Mouse (Mus musculus): ENCODE results near the gene Auts2. TPM values are rescaled to one million over a fixed set of nuclear protein-coding genes. Genes with fewer than 3 reads are reported as not detected.

Gene Auts2
- total RNA-seq, 2 experiments from 2014 or later: 23.5 to 29.5 TPM

- DNase-seq (ENCODE audit: low spot score in 2 of 2): no peak
Observed at GRCm38 (mm10) chr5:131643176-131644174, 899.7 kb downstream of the Auts2 start.

DNA sequence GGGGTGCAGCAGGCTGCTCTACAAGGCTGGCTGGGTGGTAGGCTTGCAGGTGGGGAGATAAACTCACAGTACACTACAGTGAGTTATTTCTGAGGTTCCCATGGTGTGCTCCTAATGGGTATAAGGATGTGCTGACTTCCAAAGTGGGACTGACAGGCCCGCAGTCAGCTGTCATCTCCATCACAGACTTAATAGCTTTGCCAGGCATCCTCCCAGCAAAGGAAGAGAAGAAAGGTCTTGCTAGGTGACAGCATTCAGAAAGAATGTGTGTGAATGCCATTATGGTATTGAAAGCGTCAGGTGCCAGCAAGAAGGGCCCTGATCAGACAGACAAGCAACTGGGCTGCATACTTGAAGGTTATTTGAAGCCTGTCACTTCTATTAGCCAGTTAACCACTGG, 900.4 kb downstream of the Auts2 start:
- no peak for DNase-seq (ENCODE audit: low spot score in 2 of 2)

DNA sequence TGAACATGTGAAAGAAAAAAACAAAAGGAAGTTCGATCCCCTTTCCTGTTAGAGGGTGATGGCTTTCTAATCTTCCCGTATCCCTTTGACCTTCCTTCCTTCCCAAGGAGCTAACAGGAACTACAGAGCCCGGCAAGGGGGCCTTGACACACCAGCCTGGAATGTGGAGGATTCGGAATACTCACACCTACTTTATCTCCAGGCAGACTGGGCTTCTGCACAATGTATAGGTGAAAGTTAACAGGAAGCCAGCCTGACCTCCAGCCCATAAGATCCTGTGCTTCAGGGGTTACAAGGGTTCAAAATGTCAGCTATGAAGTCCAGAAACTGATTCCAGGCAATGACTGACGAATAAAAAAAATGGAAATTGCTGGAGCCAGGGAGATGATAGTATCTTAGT, 906.7 kb downstream of the Auts2 start:
- no peak for DNase-seq (ENCODE audit: low spot score in 2 of 2)

DNA sequence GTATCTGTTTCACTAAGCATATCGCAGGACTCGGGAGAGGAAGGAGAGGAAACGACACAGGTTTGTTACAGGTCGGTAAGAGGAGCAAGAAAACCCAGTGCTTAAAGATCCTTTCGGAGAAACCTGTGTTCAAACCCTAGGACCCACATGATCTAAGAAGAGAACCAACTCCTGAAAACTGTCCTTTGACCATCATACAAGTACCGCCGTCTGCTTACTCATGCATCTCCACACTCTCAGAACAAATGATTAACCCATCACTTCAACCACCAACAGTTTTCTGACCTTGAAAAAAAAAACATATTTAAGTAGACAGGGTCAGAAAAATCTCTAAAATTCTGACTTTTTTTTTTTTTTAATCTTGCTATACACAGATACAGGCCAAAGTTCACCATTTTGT, 908.4 kb downstream of the Auts2 start:
- no peak for DNase-seq (ENCODE audit: low spot score in 2 of 2)

DNA sequence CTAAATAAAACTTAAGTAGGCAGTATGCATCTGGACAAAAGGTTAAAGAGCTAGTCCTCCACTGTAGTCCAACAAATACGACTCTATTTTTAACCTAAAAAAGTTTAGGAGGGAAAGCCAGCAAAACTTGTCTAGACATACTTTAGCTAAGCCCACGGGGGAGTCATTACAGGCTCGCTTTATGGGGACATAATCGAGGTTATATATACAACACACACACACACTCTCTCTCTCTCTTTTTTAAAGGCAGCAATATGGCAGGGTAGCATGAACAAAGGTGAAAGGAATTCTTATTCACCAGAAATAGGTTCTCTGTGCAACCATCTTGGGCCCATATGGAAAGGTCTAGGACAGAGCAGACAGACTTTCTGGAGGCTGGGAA, 911.2 kb downstream of the Auts2 start:
- DNase-seq (ENCODE audit: low spot score in 2 of 2): no peak

- no peak for DNase-seq (ENCODE audit: low spot score in 2 of 2)
Observed at GRCm38 (mm10) chr5:131631038-131631997, 911.8 kb downstream of the Auts2 start.

DNA sequence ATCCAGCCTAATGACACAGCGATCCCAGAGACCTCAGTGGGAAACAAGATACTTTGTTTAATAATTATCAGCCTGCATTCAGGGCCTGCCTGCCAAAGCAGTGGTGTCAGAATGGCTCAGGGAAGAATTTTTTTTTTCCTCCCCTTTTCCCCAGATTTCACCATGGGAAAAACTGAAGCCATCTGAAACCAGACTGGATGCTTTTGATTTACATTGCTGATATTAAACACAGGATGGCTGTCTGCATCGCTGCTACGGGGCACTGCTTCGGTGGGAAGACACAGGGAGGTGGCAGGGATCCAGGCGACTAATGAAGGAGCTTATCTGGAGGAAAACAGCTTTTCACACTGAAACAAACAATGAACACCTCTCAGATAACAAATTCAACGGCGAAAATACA, 912.6 kb downstream of the Auts2 start:
- DNase-seq (ENCODE audit: low spot score in 2 of 2): no peak

DNA sequence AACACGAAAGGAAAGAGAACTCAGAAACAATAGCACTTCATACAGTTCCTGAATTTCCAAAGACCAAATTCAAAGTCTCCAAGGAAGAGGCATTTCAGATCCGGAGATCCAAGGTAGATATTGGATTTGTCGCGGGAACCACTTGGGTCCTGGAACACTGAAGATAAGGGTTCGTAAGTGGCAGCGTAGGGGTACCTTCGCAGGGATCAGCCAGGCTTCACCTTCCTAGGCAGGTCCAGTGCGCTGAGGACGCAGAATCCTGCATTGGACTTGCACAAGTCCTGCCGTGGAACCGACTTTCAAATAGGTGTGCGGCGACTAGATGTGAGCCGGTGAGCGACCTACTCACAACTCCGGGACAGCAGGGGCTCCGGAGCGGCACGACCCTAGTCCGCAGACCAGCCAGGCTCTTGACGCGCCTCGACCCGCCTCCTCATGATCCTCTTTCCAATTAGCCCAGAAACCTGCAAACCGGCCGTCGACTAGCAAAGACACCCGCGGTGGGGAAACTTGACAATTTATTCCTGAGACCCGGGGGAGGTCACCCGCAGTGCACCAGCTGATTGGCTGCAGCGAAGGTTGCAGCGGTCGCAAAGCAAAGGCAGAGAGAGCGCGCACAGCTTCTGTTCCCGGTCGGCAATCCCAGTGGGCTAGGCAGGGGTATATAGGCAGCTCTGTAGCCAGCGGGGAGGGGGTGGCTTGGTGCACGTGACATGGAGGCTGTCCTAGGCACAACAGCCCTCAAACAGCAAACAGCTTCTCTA, 926.8 kb downstream of the Auts2 start:
- no peak for DNase-seq (ENCODE audit: low spot score in 2 of 2)

DNA sequence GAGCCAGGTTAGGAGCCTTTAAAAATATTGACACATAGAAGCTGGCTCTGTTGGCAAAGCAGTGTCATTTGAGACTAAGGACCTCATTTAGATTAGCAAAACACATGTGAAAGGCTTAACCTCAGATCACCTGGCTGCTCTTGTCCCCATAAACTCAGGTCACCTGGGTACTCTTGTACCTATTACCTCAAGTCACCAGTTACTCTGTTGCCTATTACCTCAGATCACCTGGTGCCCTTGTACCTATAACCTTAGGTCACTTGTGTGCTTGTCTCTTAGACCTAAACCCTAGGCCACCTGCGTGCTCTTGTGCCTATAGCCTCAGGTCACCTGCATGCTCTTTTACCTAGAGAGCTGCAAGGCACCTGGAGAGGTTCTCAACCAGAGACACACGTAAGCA, 928.9 kb downstream of the Auts2 start:
- DNase-seq (ENCODE audit: low spot score in 2 of 2): no peak

DNA sequence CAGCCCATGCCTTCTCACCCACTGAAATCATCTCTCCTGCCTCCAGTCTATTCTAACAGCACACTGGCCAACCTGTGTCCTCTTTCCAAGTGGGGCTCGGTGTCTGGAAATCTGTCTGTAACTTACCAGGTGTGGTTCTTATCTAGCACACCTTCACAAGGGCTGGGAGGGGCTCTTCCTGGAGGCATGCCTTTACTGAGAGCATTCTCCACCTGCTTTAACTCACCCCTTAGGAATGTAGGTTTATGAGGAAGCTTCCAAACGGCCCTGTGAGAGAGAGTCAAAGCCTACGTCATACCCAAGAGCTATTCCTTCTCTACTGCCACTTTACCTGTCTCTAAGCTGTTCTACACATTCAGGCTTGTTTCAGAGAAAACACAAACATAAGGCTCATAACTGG, 929.8 kb downstream of the Auts2 start:
- DNase-seq (ENCODE audit: low spot score in 2 of 2): no peak

- no peak for DNase-seq (ENCODE audit: low spot score in 2 of 2)
Observed at GRCm38 (mm10) chr5:131610702-131611101, 932.4 kb downstream of the Auts2 start.

GRCm38 (mm10) chr5:131606786-131607185, 936.4 kb downstream of the Auts2 start:
- DNase-seq (ENCODE audit: low spot score in 2 of 2): no peak

DNA sequence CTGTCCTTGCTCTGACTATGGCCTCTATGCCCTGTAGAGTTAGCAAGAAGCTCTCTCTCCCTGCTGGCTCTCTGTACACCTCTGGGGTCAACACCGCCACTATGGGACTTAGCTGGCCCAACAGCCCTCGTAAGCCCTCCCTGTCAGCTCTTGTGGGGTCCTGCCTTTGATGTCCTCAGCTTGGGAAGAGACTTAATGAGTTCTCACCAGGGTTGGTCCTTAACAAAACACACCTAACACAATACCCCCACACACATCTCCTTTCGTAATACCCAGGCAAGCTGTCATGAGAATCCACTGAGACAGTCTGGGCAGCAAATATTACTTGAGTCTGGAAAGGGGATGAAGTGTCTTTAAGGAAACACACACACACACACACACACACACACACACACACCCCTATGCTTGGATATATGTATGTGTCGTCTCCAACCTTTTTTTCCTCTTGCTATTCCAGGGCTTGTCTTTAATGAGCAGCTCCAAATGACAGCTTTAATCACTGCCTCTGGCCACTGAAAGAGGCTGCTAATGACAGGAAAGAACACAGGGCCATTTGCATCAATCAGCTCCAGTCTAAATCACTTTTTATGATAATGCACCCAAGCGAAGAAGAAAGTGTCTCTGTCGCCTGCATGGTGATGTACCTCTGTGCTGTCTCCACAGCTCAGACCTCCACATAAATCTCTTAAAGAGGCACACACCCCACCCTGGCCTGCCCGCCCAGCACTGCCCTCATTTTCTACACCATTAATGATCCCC, 941.0 kb downstream of the Auts2 start:
- DNase-seq (ENCODE audit: low spot score in 2 of 2): no peak

DNA sequence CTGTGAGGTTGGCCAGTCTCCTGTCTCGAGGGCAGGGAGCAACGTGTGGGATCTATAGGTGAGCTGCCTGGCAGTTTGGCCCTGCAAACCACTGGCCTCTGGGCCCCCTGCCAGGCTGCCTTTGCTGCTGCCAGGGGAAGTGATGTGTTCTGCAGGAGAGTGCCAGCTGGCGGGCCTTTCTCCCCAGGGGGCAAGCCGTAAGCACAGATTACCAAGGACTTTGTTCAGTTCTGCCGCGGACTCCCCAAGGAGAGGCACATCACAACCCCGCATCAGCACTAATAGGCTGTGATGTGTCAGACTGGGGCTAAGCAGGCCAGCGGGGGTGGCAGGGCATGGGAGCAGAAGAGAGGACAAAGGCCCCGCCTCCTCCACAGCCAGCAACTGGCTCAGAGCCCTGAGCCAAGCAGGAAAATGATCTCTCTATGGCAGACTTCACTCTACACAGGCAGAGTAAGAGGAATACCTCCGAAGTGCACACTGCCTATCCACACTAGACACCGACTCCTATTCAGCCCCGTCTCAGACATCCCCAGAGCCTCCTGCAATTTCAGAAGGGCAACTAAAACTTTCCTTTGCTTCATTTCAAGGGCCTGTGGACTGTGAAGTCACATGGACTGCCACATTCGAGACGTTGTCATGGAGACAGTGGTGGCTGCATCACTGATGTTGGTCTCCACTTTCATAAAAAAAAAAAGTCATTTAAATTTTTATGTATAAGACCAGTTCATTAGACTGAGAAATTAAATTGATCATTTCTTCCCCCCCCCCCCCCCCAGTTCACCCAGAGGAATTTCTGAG, 942.6 kb downstream of the Auts2 start:
- peak; percentile 84 to 88 for DNase-seq (ENCODE audit: low spot score in 2 of 2)

DNA sequence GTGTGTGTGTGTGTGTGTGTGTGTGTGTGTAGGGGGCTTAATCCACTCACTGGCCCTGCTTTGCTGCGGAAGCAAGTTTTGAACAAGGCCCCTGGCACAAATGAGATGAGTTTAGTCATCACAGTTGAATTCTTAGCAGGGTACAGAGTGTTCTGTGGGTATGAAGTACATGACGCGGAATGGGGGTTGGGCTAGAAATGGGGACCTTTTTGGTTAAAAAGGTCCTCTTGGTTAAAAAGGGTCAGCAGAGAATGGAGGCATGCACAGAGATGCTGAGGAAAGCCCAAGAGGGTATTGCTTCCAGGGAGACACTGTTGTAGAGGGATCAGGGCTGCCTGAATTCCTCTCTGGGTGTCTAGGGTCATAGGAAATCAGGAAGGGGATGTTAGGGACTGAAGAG, 945.6 kb downstream of the Auts2 start:
- DNase-seq (ENCODE audit: low spot score in 2 of 2): peak in 1 of 2 experiments; percentile 26

GRCm38 (mm10) chr5:131596591-131596990, 946.6 kb downstream of the Auts2 start:
- DNase-seq (ENCODE audit: low spot score in 2 of 2): no peak

DNA sequence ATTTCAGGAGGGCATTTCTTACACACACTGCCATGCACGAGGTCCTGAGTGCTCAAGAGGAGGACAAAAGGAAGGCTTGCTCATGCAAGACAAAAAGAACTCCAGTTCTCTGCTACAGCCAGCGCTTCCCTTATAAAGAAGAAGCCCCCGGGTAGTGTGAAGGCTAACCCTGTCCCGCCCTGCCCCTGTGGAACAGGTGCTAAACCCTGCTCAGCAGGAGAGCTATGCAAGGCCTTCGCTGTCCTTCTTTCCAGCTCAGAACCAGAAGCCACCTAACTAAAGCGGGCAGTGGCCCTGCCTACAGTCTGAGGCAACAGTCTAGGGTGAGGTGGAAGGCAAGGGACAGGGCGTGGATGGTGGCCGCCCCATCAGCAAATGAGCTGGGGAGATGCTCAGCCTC, 947.4 kb downstream of the Auts2 start:
- no peak for DNase-seq (ENCODE audit: low spot score in 2 of 2)

- no peak for DNase-seq (ENCODE audit: low spot score in 2 of 2)
Observed at GRCm38 (mm10) chr5:131594597-131594996, 948.5 kb downstream of the Auts2 start.

DNA sequence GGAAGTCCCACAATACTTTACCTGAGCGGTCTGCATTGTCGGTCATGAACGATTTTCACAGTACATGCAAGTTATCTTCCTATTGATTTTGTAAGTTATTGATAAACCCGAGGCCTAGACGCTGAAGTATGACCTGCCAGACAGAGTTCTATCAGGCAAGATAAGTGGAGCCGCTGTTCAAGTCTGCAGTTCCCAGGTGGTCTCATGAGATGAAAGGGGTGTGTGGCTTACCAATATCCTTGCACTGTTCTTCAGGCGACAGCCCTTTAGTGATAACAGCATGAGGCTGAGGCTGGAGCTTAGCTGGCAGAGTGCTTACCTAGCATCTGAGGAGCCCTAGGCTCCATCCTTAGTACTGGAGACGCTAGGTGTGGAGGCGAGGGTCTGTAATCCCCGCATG, 949.9 kb downstream of the Auts2 start:
- DNase-seq (ENCODE audit: low spot score in 2 of 2): no peak

Data from adrenal gland, adult 18-20 months (tissue).